Mouse (Mus musculus) myocyte (in vitro differentiated cells): ENCODE measurements around the gene Ppm1b. TPM values are rescaled to one million over a fixed set of nuclear protein-coding genes. Genes with fewer than 3 reads are reported as not detected.

Experiments
- H3K27me3 ChIP-seq: one replicate; pipeline ENCODE4 v1.6.1; 2011; ENCODE audit not compliant: control insufficient read depth, insufficient read depth, insufficient read length
- H3K36me3 ChIP-seq: one replicate; pipeline ENCODE4 v1.6.1; 2011; ENCODE audit not compliant: control insufficient read depth, insufficient read depth
- H3K4me2 ChIP-seq: one replicate; pipeline ENCODE4 v1.6.1; 2011; ENCODE audit warnings: low read depth, control low read depth
- H3K4me3 ChIP-seq: one replicate; pipeline ENCODE4 v1.5.1; 2011; ENCODE audit warnings: mild to moderate bottlenecking, control low read depth, moderate library complexity
- H3K79me2 ChIP-seq: one replicate; pipeline ENCODE4 v1.6.1; 2011; ENCODE audit not compliant: control insufficient read depth, insufficient read depth
- H3ac ChIP-seq: one replicate; pipeline ENCODE4 v1.6.1; 2011; ENCODE audit not compliant: control insufficient read depth, insufficient read length
- CEBPB ChIP-seq: IDR thresholded peaks from 2 replicates; pipeline ENCODE4 v1.6.1; 2011; ENCODE audit warnings: mild to moderate bottlenecking, moderate library complexity; ENCODE audit not compliant: poor library complexity, insufficient read depth, severe bottlenecking
- E2F4 ChIP-seq: IDR thresholded peaks from one replicate; pipeline ENCODE4 v1.6.1; 2011; ENCODE audit warnings: mild to moderate bottlenecking, control low read depth, moderate library complexity; ENCODE audit not compliant: insufficient read depth
- MAX ChIP-seq: IDR thresholded peaks from one replicate; pipeline ENCODE4 v1.6.1; 2011; ENCODE audit warnings: low read depth, mild to moderate bottlenecking, control low read depth
- MYOD1 ChIP-seq, 3 experiments: IDR thresholded peaks; one replicate each; pipeline ENCODE4 v1.6.1; 2011; ENCODE audit warnings: control low read depth in 2 of 3, low read depth in 2 of 3, mild to moderate bottlenecking in 2 of 3, moderate library complexity in 1 of 3; ENCODE audit not compliant: insufficient read length in 2 of 3, control insufficient read depth in 1 of 3
- MYOG ChIP-seq, 3 experiments: IDR thresholded peaks; one replicate each; pipeline ENCODE4 v1.6.1; 2011; ENCODE audit warnings: control low read depth in 2 of 3, low read depth in 2 of 3, mild to moderate bottlenecking in 2 of 3; ENCODE audit not compliant: insufficient read length in 2 of 3, control insufficient read depth in 1 of 3, insufficient read depth in 1 of 3
- POLR2A ChIP-seq: IDR thresholded peaks from one replicate; pipeline ENCODE4 v1.6.1; 2011; ENCODE audit warnings: low read depth, mild to moderate bottlenecking, control low read depth, moderate library complexity; ENCODE audit not compliant: insufficient read length
- POLR2AphosphoS2 ChIP-seq: IDR thresholded peaks from one replicate; pipeline ENCODE4 v1.6.1; 2011; ENCODE audit warnings: low read depth, control low read depth; ENCODE audit not compliant: insufficient read length
- REST ChIP-seq: IDR thresholded peaks from one replicate; pipeline ENCODE4 v1.6.1; 2011; ENCODE audit warnings: mild to moderate bottlenecking, control low read depth, moderate library complexity; ENCODE audit not compliant: insufficient read depth, insufficient read length
- SRF ChIP-seq: IDR thresholded peaks from one replicate; pipeline ENCODE4 v1.6.1; 2011; ENCODE audit warnings: low read depth; ENCODE audit not compliant: control insufficient read depth, insufficient read length
- TCF12 ChIP-seq: IDR thresholded peaks from one replicate; pipeline ENCODE4 v1.6.1; 2011; ENCODE audit warnings: mild to moderate bottlenecking, control low read depth; ENCODE audit not compliant: poor library complexity, insufficient read depth, severe bottlenecking
- TCF3 ChIP-seq: IDR thresholded peaks from one replicate; pipeline ENCODE4 v1.6.1; 2011; ENCODE audit warnings: low read depth, control low read depth; ENCODE audit not compliant: insufficient read length
- USF1 ChIP-seq: IDR thresholded peaks from one replicate; pipeline ENCODE4 v1.6.1; 2011; ENCODE audit warnings: low read depth, mild to moderate bottlenecking, control low read depth, moderate library complexity
- polyA plus RNA-seq: library from polyadenylated mRNA; unstranded; fragments of >200 nt; fragmentation: generic; extraction: Trizol; gene quantifications from one replicate; pipeline ENCODE4 v1.2.1, GENCODE M21; 2012; ENCODE audit warnings: missing spikeins

Ppm1b gene
- polyA plus RNA-seq, 1 experiment, result 50.1 TPM

GRCm38 (mm10) chr17:84943033-84943393 is 13.5 kb upstream of the Ppm1b start:
- peak overlapping the region; percentile 50 for H3K4me2 ChIP-seq
- H3ac ChIP-seq, result no peak overlapping the region
- H3K36me3 ChIP-seq, result no peaks in the 10 kb centered on the region
- no peak overlapping the region for H3K4me3 ChIP-seq
- no peak for TF ChIP-seq MAX
- no peak for TF ChIP-seq MYOG (IDR thresholded peaks at IDR 0.05; ENCODE audit: control insufficient read depth in 1 of 3, insufficient read depth in 1 of 3, insufficient read length in 2 of 3, low read depth in 2 of 3)
- TF ChIP-seq POLR2AphosphoS2, result no peak
- H3K79me2 ChIP-seq, result no peaks in the 10 kb centered on the region
- H3K27me3 ChIP-seq, result no peaks in the 10 kb centered on the region

- Histone ChIP-seq H3K4me3 (no peak overlapping the region), H3K27me3 (no peaks in the 10 kb centered on the region), H3ac (no peak overlapping the region), H3K36me3 (no peaks in the 10 kb centered on the region), H3K79me2 (no peaks in the 10 kb centered on the region), H3K4me2 (no peak overlapping the region)
- no peak for TF ChIP-seq CEBPB
- TF ChIP-seq MYOG (IDR thresholded peaks at IDR 0.05; ENCODE audit: control insufficient read depth in 1 of 3, insufficient read depth in 1 of 3, insufficient read length in 2 of 3, low read depth in 2 of 3), result no peak
- no peak for TF ChIP-seq POLR2A
- TF ChIP-seq POLR2AphosphoS2, result no peak
- TF ChIP-seq REST, result no peak
- TF ChIP-seq MAX, result no peak
- no peak for TF ChIP-seq TCF3
Measured at GRCm38 (mm10) chr17:84944348-84944747, 12.2 kb upstream of the Ppm1b start.

- Histone ChIP-seq H3K4me3 (no peak overlapping the region), H3K36me3 (no peaks in the 10 kb centered on the region), H3K4me2 (no peak overlapping the region), H3K27me3 (no peaks in the 10 kb centered on the region), H3K79me2 (no peaks in the 10 kb centered on the region), H3ac (no peak overlapping the region)
- TF ChIP-seq USF1 (no peak), POLR2AphosphoS2 (no peak), TCF3 (no peak), POLR2A (no peak), CEBPB (no peak), E2F4 (no peak), SRF (no peak), MYOG (IDR thresholded peaks at IDR 0.05; ENCODE audit: control insufficient read depth in 1 of 3, insufficient read depth in 1 of 3, insufficient read length in 2 of 3, low read depth in 2 of 3) (no peak), MYOD1 (IDR thresholded peaks at IDR 0.05; ENCODE audit: control insufficient read depth in 1 of 3, insufficient read length in 2 of 3, low read depth in 2 of 3) (no peak), REST (no peak), MAX (no peak), TCF12 (no peak)
Measured at GRCm38 (mm10) chr17:84952521-84952920, 4.0 kb upstream of the Ppm1b start.

- no peak overlapping the region for H3ac ChIP-seq
- H3K4me2 ChIP-seq, result no peak overlapping the region
- peaks cover 6% of the 10 kb centered on the region for H3K79me2 ChIP-seq
- H3K36me3 ChIP-seq, result no peaks in the 10 kb centered on the region
- no peak overlapping the region for H3K4me3 ChIP-seq
- no peak for TF ChIP-seq POLR2AphosphoS2
- no peak for TF ChIP-seq MYOG (IDR thresholded peaks at IDR 0.05; ENCODE audit: control insufficient read depth in 1 of 3, insufficient read depth in 1 of 3, insufficient read length in 2 of 3, low read depth in 2 of 3)
- TF ChIP-seq REST, result no peak
- no peak for TF ChIP-seq CEBPB
- TF ChIP-seq SRF, result no peak
- no peak for TF ChIP-seq E2F4
- no peaks in the 10 kb centered on the region for H3K27me3 ChIP-seq
Measured at GRCm38 (mm10) chr17:84953776-84954175, 2.8 kb upstream of the Ppm1b start.

- Histone ChIP-seq H3K79me2 (peaks cover 17% of the 10 kb centered on the region), H3K4me2 (no peak overlapping the region), H3K27me3 (no peaks in the 10 kb centered on the region), H3K4me3 (no peak overlapping the region), H3ac (no peak overlapping the region), H3K36me3 (no peaks in the 10 kb centered on the region)
- TF ChIP-seq REST (no peak), TCF12 (no peak), TCF3 (no peak)
Measured at GRCm38 (mm10) chr17:84954881-84955280, 1.7 kb upstream of the Ppm1b start.

- Histone ChIP-seq H3K4me2 (peak overlapping the region; percentile 97), H3K27me3 (no peaks in the 10 kb centered on the region), H3K79me2 (peaks cover 38% of the 10 kb centered on the region), H3ac (peak overlapping the region; percentile 85), H3K36me3 (no peaks in the 10 kb centered on the region), H3K4me3 (peak overlapping the region; percentile 61)
- TF ChIP-seq TCF3 (no peak), POLR2AphosphoS2 (peak; percentile 48), POLR2A (peak; percentile 53)
Measured at GRCm38 (mm10) chr17:84956931-84957486, 468 bp downstream of the Ppm1b start.
